Mouse (Mus musculus) MEL-GATA-1-ER (cell line): ENCODE results near the gene Slc38a2.
A peak's percentile ranks its signal among the peaks of the same experiment; 100 is the strongest.

Source experiments
- DNase-seq: peaks from one replicate; pipeline ENCODE4 v3.0.0-alpha.2; 2012; ENCODE audit warnings: low read depth; ENCODE audit errors: extremely low read depth

The Slc38a2 gene

DNA sequence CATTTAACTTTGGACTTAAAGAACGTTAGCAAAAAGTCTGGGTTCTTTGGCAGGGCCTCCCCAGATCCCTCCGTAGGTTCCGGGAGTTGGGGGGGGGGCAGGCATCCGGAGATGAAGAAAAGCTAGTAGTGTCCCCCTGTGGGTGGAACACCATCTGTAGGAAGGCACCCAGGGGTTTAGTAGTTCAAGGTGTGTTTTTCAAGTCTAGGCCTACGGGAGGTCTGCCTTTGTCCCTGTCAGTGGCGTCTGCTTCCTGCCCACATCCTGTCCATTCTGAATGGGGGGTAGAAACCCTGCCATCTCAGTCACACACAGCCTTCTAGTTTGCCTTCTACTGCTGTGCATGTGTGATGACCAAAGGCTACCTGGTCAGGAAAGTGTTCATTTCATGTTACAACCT, 20.6 kb upstream of the Slc38a2 start:
- DNase-seq: no peak

- DNase-seq: no peak
Measured at GRCm38 (mm10) chr15:96718466-96718865, 18.9 kb upstream of the Slc38a2 start.

DNA sequence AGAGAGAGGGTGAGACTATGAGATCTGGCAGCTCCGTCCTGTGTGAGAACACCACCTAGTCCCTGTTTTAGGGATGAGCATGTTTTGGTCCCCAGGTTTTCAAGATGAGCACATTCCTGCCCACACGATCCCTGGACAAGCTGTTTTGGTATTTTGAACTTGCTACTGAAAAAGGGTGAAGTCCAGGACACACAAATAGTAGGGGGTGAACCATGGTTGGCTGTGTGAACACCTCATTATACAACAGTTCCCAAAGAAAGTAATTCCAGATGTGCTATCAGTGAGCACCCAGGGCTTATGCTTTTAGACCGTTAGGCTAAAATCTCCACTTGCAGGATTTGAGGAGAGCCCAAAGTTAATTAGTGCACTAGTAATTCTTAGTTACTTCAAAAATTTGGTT, 17.7 kb upstream of the Slc38a2 start:
- no peak for DNase-seq

DNA sequence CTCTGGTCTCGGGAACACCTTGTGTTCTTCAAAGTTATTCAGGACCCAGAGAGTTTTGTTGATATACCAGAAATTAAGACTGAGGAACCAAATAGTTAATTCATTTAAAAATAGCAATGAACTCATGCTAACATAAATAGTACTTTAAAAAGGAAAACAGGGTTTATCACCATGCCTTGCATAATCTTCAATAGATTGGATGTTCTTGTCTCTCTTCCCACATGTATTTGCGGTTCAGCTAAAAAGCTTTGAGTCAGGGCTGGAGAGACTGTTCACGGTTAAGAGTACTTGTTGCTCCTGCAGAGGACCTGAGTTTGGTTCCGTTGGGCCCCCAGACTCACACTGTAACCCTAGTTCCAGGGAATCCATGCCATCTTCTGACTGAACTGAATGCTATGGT, 16.8 kb upstream of the Slc38a2 start:
- no peak for DNase-seq

DNA sequence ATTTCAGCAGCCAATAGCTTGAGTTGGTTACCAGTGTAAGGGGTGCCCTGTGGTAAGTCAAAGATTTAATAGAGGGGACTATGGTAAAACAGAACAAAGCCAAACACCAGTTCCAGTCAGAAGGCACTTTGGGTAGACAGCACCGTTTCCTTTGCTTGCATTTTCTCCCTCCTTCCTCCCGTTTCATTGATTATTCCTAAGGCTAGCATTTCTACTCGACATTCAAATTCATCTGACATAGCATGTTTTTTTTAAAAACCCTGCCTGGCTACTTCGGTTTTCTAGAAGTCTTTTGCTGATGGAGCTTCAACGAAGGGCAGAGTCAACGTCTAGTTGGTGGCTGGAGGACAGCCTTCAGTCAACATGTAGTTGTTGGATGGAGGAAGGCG, 16.2 kb upstream of the Slc38a2 start:
- no peak for DNase-seq

- peak; percentile 99 for DNase-seq
Measured at GRCm38 (mm10) chr15:96715079-96715691, 15.7 kb upstream of the Slc38a2 start.

GRCm38 (mm10) chr15:96714676-96715016, 15.1 kb upstream of the Slc38a2 start:
- DNase-seq: peak; percentile 87

GRCm38 (mm10) chr15:96713758-96714675, 14.5 kb upstream of the Slc38a2 start:
- no peak for DNase-seq

DNA sequence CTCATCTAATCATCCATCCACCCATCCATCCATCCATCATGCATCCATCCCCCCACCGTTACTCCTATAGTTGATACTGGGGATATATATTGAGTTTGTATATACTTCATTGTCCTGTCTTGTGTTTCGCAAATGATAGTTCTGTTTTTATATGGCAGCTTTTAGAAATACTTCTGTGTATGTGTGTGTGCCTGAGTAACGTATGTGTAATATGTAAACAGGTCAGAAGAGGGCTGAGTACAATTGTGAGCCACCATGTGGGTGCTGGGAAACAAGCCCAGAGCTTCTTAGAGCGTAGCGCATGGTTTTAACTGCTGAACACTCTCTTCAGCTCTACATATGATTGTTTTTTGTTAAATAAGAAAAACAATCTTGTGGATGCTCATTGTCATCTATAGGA, 12.8 kb upstream of the Slc38a2 start:
- DNase-seq: no peak

GRCm38 (mm10) chr15:96711664-96712063, 12.1 kb upstream of the Slc38a2 start:
- no peak for DNase-seq

- DNase-seq: no peak
Measured at GRCm38 (mm10) chr15:96710352-96711114, 11.0 kb upstream of the Slc38a2 start.

- peak; percentile 93 for DNase-seq
Measured at GRCm38 (mm10) chr15:96709491-96710351, 10.2 kb upstream of the Slc38a2 start.

DNA sequence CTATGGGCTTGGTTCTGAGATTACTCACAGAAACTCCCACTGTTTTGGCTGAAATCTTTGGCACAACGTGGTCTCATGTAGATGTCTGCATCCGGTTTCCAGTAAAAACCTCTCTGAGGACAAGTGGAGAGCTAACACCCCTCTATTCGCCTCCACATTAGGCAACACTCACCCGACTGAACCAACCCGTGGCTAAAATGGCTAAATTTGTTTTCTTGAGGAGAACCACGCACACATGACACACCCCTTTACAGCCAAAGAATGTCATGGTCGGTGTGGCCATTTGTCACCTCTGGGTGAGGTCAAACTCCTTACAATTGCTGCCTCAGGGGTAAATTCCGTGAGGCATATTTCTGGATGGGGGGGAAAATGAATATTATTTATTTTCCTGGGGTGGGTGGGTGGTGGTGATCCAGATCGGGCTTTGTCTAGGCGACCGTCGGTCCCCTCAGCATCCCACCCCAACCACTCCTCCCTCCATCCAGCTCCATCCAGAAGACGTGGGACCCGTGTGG, 9.5 kb upstream of the Slc38a2 start:
- DNase-seq: no peak

GRCm38 (mm10) chr15:96708428-96708827, 8.9 kb upstream of the Slc38a2 start:
- no peak for DNase-seq

GRCm38 (mm10) chr15:96707936-96708335, 8.4 kb upstream of the Slc38a2 start:
- no peak for DNase-seq

DNA sequence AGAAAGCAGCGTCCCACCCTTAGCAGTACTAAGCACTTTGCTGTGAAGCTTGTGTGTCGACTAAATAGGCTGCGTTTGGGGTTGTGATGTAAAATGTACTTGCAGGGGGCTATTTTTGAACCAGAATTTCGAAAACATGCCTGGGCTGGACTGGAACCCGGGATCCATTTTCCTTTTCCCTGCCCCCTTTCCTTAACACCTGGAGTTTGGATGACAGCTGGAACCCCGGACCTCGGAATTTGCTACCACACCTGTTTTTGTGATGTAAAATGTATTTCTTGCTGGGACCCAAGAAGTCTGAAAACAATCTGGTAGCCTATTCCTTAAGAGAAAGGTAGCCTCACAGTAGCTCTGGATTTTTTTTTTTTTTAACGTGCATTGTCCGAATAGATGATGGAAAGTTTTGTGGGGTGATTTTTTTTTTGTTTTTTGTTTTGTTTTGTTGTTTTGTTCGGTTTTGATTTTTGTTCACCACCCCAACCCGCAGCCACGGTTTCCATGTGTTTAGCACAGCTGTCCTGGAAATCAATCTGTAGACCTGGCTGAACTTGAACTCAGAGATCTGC, 3.0 kb upstream of the Slc38a2 start:
- DNase-seq: no peak

GRCm38 (mm10) chr15:96700766-96701165, 1.2 kb upstream of the Slc38a2 start:
- no peak for DNase-seq

DNA sequence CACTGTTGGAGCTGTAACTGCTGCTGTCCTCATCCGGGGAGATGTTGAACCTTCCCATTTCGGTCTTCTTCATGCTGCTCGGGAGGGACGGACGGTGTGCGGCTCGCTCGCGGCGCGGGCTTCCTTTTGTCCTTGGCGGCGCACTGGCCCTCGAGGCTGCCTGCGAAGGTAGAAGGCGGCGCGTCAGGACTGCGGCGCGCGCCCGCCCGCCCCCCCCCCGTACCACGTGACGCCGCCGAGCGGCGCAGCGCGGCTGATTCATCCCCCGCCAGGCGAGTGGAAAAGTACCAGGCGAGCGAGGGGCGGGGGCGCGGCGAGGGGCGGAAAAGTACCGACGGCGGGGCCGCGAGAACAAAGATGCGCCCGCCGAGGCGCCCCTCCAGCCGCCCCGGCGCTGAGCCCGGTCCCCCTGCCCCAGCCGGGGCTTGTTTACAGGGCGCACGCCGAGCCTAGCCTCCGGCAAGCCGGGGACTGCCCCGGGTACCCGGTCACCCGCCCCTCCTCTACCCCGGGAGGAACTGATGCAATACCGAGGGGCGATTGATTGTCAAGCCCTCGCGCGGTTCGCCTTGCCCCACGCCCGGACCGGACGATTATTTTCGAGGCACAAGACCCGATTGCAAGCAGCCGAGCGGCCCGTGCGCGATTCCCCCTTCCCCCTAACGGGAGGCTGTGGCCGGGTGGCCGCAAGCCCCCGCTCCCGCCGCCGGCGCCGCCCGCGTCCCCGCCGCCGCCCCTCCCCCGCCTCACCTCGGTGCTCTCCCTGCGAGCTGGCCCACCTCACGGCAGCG, 677 bp downstream of the Slc38a2 start:
- no peak for DNase-seq

DNA sequence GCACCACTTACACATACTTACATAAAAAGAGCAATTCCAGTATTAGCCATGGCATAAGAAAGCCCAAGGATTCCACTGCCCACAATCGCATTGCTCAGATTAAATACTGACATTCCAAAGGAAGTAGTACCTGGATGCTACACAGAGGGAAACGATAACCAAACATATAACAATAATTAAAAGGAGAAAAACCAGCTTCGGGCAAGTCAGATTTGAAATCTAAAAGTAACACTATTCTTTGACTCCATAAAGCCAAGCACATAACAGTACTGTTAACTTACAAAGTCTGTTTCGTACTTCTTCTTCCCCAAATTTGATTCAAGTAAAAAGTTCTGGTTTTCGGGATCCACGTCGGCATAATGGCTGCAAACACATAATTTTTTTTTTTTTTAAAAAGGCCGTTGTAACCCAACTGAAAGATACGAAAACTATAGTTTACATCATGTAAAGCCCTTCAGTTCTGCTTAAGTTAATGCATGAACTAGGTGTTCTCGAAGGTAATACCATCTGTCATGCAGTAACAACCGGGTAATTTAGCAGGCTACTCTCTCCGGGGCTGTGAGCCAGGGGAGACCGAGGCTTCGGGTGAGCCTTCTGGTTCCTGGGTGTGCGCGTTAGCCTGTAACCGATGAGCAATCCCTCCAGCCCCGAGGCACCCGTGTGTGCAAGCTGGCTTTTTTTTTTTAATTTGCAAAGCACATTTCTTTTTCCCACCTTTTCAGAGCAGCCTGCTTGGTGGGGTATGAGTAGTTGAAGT, 1.5 kb downstream of the Slc38a2 start:
- DNase-seq: no peak
